Mouse (Mus musculus): ENCODE data around the gene Spag7. TPM values are rescaled to one million over a fixed set of nuclear protein-coding genes. Genes with fewer than 3 reads are reported as not detected.

Gene Spag7
- polyA plus RNA-seq, 1 experiment: 32.2 TPM

GRCm38 (mm10) chr11:70652029-70652883 is 17.0 kb downstream of the Spag7 start:
- H3K36me3 ChIP-seq (ENCODE audit: control insufficient read depth, insufficient read depth, low read length): peaks cover 44% of the 10 kb centered on the region
- peak overlapping the region; percentile 99 for H3K27ac ChIP-seq (ENCODE audit: control insufficient read depth, insufficient read depth, low read length)
- WGBS: 24% methylated on average over 12 of the region's 12 CpGs
- H3K4me1 ChIP-seq (replicated peaks; ENCODE audit: control insufficient read depth, insufficient read depth, low read length): peaks cover 40% of the 10 kb centered on the region
- peak overlapping the region; percentile 100 for H3K4me3 ChIP-seq (ENCODE audit: control insufficient read depth, insufficient read depth, low read length)
- H3K27me3 ChIP-seq (ENCODE audit: control insufficient read depth, insufficient read depth, low read length): no peaks in the 10 kb centered on the region
- TF ChIP-seq CTCF (IDR thresholded peaks at IDR 0.05; ENCODE audit: borderline replicate concordance, control insufficient read depth, extremely low read depth, insufficient read depth, low read length, poor library complexity) (no peak), POLR2A (IDR thresholded peaks at IDR 0.05; ENCODE audit: control insufficient read depth, extremely low read depth, insufficient read depth, low read length, poor library complexity) (no peak)
- DNase-seq: peak; percentile 65

- H3K36me3 ChIP-seq (ENCODE audit: control insufficient read depth, insufficient read depth, low read length): peaks cover 44% of the 10 kb centered on the region
- 70% methylated on average over 2 of the region's 2 CpGs for whole genome bisulfite sequencing
- peak overlapping the region; percentile 84; the same call in 1 of the 2 replicates for H3K27ac ChIP-seq (ENCODE audit: control insufficient read depth, insufficient read depth, low read length)
- H3K4me3 ChIP-seq (ENCODE audit: control insufficient read depth, insufficient read depth, low read length): peak overlapping the region; percentile 10; the same call in 1 of the 2 replicates
- no peak for TF ChIP-seq POLR2A (IDR thresholded peaks at IDR 0.05; ENCODE audit: control insufficient read depth, extremely low read depth, insufficient read depth, low read length, poor library complexity)
- TF ChIP-seq CTCF (IDR thresholded peaks at IDR 0.05; ENCODE audit: borderline replicate concordance, control insufficient read depth, extremely low read depth, insufficient read depth, low read length, poor library complexity): no peak
- peak; percentile 7 for DNase-seq
- H3K27me3 ChIP-seq (ENCODE audit: control insufficient read depth, insufficient read depth, low read length): no peaks in the 10 kb centered on the region
- peaks cover 34% of the 10 kb centered on the region for H3K4me1 ChIP-seq (replicated peaks; ENCODE audit: control insufficient read depth, insufficient read depth, low read length)
Measured at GRCm38 (mm10) chr11:70651391-70651790, 17.8 kb downstream of the Spag7 start.

GRCm38 (mm10) chr11:70650322-70651175 is 18.7 kb downstream of the Spag7 start:
- peaks cover 44% of the 10 kb centered on the region for H3K36me3 ChIP-seq (ENCODE audit: control insufficient read depth, insufficient read depth, low read length)
- H3K27me3 ChIP-seq (ENCODE audit: control insufficient read depth, insufficient read depth, low read length): no peaks in the 10 kb centered on the region
- H3K4me1 ChIP-seq (replicated peaks; ENCODE audit: control insufficient read depth, insufficient read depth, low read length): peaks cover 36% of the 10 kb centered on the region
- peak; percentile 45 for DNase-seq
- 44% methylated on average over 12 of the region's 12 CpGs for WGBS
- peak overlapping the region; percentile 34 for H3K4me3 ChIP-seq (ENCODE audit: control insufficient read depth, insufficient read depth, low read length)
- H3K27ac ChIP-seq (ENCODE audit: control insufficient read depth, insufficient read depth, low read length): peak overlapping the region; percentile 84
- TF ChIP-seq POLR2A (IDR thresholded peaks at IDR 0.05; ENCODE audit: control insufficient read depth, extremely low read depth, insufficient read depth, low read length, poor library complexity): no peak
- no peak for TF ChIP-seq CTCF (IDR thresholded peaks at IDR 0.05; ENCODE audit: borderline replicate concordance, control insufficient read depth, extremely low read depth, insufficient read depth, low read length, poor library complexity)

GRCm38 (mm10) chr11:70649185-70649734 is 20.0 kb downstream of the Spag7 start:
- TF ChIP-seq CTCF (IDR thresholded peaks at IDR 0.05; ENCODE audit: borderline replicate concordance, control insufficient read depth, extremely low read depth, insufficient read depth, low read length, poor library complexity) (no peak), POLR2A (IDR thresholded peaks at IDR 0.05; ENCODE audit: control insufficient read depth, extremely low read depth, insufficient read depth, low read length, poor library complexity) (no peak)
- H3K4me3 ChIP-seq (ENCODE audit: control insufficient read depth, insufficient read depth, low read length): peak overlapping the region; percentile 12; the same call in 1 of the 2 replicates
- peaks cover 41% of the 10 kb centered on the region for H3K4me1 ChIP-seq (replicated peaks; ENCODE audit: control insufficient read depth, insufficient read depth, low read length)
- 84% methylated on average over 8 of the region's 8 CpGs for WGBS
- H3K36me3 ChIP-seq (ENCODE audit: control insufficient read depth, insufficient read depth, low read length): peaks cover 44% of the 10 kb centered on the region
- H3K27me3 ChIP-seq (ENCODE audit: control insufficient read depth, insufficient read depth, low read length): no peaks in the 10 kb centered on the region
- DNase-seq: peak; percentile 18
- peak overlapping the region; percentile 58 for H3K27ac ChIP-seq (ENCODE audit: control insufficient read depth, insufficient read depth, low read length)

- WGBS: 9% methylated on average over 4 of the region's 4 CpGs
- TF ChIP-seq CTCF (IDR thresholded peaks at IDR 0.05; ENCODE audit: borderline replicate concordance, control insufficient read depth, extremely low read depth, insufficient read depth, low read length, poor library complexity) (no peak), POLR2A (IDR thresholded peaks at IDR 0.05; ENCODE audit: control insufficient read depth, extremely low read depth, insufficient read depth, low read length, poor library complexity) (no peak)
- no peaks in the 10 kb centered on the region for H3K27me3 ChIP-seq (ENCODE audit: control insufficient read depth, insufficient read depth, low read length)
- no peak overlapping the region for H3K4me3 ChIP-seq (ENCODE audit: control insufficient read depth, insufficient read depth, low read length)
- peak overlapping the region; percentile 20; the same call in 1 of the 2 replicates for H3K27ac ChIP-seq (ENCODE audit: control insufficient read depth, insufficient read depth, low read length)
- H3K36me3 ChIP-seq (ENCODE audit: control insufficient read depth, insufficient read depth, low read length): peaks cover 44% of the 10 kb centered on the region
- DNase-seq: peak; percentile 4
- peaks cover 41% of the 10 kb centered on the region for H3K4me1 ChIP-seq (replicated peaks; ENCODE audit: control insufficient read depth, insufficient read depth, low read length)
Measured at GRCm38 (mm10) chr11:70648512-70648911, 20.7 kb downstream of the Spag7 start.

All from thymus, adult 2 months (tissue).